Mouse (Mus musculus): ENCODE measurements around the gene Wwc2. TPM values are rescaled to one million over a fixed set of nuclear protein-coding genes. Genes with fewer than 3 reads are reported as not detected.

The Wwc2 gene
- total RNA-seq, 2 experiments from 2014 or later, result 7.2 to 7.5 TPM

DNA sequence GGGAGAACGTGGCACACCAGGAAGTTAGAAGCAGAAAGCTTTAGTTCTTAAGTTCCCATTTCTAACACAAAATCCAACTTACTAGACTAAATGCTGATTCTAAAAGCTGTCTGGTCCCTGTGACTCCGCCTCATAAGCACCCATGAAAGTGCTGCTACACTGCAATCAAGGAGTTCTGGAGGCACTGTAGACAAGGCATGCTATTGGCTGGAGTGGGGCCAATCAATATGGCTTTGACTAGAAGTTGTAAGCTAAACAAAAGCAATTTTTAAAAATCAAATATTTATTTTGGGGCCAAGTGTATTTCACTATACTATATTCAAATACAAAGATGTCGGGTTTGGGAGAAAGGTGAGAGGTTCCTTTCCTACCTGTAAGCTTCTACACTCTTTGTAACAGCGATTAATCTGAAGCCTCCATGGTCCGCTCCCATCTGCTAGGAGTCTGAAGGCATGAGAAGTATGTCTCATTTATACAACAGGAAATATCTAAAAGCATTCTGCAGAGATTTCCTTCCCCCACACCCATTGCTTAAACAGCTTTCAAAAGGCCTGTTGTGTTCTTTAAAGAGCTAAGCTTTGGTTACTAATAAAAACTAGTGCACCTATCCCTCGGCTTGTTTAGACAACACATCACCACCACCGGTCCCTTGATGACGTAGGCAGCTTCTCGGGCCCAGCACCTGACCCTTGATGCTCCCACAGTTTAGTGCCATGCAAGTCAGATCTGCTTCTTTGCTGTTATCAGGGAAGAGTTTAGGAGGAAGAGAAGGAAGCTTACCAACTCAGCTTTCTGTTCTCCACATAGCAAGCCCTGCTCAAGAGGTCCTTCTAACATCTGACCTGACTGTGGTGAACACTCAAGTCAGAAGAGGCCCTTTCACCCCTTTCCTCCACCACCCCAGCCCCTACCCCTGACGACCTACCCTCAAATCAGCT is 50.5 kb downstream of the Wwc2 start:
- no peak for DNase-seq

DNA sequence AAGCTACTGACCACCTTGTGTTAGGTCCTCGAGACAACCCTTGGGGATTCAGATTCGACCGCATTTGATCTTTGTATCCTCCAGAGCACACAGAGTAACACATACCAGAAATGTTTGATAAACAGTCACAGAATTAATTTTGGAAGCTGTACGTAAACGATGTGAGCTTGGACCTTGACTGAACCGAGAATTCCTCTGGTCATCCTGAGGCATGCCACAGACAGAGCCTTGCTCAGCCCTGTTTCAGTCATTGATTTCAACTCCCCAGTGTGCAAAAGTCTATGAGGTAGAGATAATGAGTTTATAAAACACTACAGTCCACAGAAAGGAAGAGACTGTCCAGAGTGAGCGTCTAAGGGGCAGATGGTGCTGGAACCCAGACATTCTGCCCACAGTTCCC is 51.5 kb downstream of the Wwc2 start:
- no peak for DNase-seq

DNA sequence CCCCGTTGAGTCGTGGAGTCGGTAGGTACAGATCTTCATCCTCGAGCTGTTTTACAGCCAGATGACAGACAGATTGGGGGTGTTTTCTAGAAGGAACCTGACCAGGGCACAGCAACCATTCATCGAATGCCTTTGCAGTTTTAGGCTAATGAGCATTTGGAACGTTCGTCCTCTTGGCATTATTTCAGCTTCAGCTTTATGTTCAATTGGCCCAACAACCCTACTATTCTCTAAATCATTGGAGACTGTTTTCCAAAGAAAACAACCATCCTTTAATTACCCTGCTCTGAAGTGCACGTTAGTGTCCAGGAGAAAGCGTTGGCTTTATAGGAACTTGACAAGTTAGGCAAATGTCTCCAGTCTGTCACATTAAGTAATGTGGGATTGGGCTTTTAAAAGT is 54.3 kb downstream of the Wwc2 start:
- DNase-seq, result no peak

DNA sequence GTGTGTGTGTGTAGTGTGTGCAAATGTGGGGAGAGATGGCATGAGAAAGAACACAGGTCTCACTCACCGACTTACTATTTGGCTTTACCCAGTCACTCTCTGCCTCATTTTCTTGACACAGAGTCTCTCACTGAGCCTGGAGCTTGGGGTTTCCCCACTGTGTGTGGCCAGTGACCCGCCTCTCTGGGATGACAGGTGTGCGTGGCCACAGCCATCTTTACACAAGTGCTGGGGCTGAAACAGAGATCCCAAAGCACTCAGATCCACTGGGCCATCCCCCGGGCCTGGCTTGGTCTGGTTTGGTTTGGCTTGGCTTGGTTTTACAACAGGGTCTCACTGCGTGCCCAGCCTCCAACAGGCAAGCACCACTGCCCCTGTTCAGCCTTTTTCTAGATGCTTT is 55.3 kb downstream of the Wwc2 start:
- DNase-seq, result no peak

DNA sequence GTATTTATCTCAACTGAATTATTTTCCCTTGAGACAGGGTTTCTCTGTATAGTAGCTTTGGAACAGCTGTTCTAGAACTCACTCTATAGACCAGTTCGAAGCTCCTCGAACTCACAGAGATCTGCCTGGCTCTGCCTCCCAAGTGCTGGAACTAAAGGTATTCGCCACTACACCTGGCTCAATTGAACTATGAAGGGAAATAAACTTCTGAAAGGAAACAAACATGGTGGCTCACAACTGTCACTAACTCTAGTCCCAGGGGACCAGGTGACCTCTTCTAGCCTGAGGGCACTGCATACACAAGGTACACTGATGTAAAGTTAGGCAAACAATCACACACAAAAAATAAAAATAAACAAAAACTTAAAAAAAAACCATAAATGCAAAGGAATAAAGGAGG is 57.6 kb downstream of the Wwc2 start:
- DNase-seq, result no peak

DNA sequence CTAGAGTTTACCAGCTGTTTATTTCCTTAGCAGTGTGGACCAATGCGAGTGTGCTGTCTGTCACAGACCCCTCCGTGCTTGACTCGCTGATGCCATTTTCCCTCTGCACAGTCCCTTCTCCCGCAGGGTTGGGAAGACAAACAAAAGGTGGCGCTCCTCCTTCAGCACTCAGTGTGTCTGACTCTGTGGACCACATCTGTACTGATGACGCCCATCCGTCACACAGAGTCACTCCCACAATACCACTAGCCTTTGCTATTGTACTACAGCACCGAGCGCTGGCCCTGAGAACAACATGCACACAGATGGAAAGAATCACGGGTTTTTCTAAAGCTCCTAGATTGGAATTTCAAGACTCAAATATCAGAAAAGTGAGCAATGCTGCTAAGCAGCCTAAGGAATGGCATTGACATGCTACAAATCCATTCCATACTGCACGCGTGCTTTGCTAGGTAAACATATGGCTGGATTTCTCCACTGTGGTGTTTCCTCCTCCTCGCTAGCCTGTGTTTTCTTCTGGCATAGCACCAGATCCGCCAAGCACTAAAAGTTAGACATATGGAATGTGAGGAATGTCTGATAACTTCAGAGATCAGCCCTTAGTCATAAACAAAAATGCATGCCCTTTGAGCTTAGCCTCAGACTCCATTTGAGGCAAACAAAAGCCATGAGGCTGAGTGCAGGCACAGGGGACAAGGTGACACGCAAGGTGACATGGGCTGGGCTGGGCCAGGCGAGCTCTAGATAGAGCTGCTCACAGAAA is 58.5 kb downstream of the Wwc2 start:
- no peak for DNase-seq

DNA sequence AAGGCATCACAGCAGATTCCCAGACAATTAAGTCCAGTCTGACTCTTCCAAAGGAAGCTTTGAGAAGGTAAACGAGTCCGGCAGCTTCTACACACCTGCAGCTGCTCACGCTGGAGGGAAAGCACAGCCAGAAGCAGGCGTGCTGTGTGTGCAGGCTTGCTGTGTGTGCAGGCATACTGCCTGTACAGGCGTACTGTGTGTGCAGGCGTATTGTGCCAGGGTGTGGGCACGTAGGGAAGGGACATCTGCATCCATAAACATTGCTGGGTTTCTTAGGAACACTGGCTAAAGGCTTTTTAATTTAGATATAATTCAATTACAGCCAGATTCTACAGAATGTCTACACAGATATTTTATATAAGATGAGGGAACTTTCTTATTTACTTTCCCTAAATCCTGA is 59.4 kb downstream of the Wwc2 start:
- no peak for DNase-seq

DNA sequence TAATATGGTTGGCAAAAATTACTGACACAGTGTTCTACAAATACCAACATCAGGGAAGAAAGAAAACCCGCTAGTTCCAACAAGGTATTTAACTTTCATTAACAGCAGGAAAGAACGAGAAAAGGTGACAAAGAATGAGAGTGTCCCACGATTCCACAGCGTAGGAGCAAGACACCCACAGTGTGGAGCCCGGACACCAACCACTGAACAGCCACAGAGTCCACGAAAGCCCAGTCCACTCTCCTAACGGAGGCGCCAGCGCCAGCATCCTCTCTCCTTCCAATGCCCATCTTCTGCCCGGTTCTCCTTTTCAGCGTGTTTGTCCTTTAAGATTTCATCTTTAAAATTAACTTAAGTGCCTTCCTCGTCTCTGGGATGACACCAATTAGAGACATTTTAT is 61.1 kb downstream of the Wwc2 start:
- DNase-seq, result no peak

DNA sequence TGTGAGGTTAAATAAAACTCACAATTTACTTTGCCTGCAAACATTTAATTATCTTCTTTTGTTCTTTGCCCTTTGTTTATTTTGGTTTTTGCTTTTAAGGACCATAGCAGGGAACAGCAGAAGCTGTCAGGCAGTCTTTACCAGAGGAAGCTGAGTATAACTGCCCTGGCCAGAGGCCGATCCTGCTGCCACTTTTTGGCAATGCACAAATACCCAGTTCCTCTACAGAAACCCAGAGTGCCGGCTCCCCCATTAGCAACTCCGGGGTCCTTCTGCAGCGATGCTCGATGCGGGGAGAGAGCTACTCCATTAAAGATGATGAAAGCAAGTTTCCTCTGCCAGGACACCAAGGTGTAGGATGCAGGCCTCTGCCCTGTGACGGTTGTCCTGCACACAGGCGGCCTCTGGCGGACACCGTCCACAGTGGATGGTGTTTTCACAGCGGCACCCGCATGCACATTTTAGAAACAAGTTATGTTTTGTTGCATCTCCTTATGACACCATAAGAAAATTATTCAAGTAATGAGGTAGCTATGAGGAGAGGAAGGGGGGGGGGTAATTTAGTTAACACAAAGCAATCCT is 62.0 kb downstream of the Wwc2 start:
- no peak for DNase-seq

DNA sequence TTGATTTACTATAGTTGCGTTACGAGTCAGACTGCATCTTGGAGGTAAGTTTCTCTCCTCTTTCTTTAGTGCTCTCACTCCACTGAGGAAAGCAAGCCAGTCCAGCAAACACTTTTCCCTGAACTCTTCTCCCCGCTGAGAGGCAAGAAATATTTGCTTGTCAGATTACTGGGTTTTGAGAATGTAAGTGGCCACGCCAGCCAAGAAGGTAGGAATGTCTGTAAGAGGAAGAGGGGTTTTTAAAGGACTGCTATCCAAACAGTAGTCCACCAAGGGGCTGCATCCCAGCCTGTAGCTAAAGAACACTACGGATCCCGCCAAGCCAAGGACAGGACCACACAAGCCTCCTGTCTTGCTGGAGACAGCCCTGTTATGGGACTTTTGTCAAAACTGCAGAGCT is 65.8 kb downstream of the Wwc2 start:
- DNase-seq, result no peak

DNA sequence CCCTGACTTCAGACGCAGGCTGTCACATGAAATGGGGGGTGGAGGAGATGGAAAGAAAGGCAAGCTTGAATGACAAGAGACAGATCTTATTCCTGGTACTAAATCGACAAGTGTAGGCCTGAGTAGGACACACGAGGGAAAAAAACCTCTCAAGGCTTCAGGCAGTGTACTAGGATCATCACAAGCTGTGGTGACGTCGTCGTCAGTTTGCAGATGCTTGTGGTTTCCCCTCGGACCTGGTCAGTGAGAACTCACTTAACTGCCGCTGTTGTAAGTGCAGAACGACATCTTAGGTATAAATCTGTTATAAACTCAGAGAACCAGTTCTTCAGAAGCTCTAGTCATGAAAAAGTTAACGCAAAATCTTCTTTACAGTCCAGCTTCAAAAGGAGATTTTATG is 67.9 kb downstream of the Wwc2 start:
- no peak for DNase-seq

DNA sequence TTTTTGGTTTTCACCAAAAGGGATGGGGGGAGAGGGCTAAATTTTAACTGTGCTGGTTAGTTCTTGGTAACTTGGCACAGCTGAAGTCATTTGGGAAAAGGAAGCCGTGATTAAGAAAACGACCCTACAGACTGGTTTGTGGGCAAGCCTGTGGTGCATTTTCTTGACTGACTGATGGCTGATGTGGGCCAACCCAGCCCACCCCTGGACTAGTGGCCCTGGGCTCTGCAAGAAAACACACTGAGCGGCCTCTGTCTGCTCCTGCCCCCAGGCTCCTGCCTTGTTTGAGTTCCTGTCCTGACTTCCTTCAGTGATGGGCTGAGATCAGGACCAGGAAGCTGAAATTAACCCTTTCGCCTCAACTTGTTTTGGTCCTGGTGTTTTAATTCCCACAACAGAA is 68.7 kb downstream of the Wwc2 start:
- no peak for DNase-seq

DNA sequence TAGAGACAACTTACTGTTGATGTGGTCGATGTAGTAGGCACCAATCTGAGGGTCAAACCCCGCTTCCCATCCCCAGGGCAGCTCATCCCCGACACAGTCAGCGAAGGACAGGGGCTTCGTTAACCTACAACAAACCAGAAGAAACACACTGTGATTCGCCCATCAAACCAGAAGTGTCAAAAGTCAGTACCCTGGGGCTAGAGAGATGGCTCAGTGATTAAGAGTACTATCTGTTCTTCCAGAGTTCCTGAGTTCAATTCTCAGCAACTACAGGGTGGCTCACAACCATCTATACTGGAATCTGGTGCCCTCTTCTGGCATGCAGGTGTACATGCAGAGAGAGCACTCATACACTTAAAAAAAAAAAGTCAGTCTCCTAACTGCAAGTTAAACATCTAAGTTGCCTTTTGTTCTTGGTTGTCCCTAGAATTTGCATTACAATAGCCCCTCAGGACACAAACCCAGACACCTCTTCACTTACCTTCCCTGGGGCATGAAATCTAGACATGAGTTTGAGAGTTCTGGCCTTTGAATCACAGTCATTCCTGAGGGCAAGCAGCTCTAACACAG is 70.1 kb downstream of the Wwc2 start:
- no peak for DNase-seq

DNA sequence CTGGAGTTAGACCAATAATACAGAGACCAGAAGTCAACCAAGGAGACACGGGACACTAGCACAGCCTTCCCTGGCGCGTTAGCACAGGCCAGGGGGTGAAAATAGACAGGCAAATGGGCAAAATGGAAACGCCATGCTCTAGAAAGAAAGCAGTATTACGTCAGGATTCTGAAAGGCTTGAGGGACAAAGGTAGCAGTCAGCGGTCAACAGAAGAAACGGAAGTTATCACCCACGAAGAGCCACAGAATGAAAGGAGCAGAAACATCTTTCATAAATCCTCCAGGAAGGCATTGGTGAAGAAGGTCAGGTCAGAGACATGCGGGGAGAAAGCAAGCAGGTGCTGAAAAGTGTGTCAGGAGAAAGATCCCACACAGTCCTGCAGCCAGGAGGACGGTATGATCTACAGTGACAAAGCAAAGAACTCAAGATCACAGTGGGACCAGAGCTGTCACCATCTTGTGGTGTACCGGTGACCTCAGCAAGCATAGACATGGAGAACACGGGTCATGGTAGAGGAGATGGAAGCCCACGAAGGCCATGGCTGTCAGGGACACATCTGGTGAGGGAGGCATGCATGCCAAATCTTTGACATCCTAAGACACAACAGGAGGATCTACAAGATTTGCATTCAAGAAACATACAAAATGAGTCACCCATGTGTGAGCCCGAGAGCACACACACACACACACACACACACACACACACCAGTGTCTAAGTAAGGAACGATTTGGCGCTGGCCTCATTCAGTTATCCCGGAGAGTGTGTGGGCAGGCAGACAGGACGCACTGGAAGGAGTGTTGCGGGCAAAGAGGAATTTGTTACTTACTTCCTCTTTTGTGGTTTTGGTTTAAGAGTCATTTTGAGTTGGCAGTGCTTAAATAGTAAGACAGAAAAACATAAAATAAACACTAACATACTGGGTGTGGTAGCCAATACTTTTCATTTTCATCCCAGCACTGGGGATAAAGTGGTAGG is 73.4 kb downstream of the Wwc2 start:
- no peak for DNase-seq

DNA sequence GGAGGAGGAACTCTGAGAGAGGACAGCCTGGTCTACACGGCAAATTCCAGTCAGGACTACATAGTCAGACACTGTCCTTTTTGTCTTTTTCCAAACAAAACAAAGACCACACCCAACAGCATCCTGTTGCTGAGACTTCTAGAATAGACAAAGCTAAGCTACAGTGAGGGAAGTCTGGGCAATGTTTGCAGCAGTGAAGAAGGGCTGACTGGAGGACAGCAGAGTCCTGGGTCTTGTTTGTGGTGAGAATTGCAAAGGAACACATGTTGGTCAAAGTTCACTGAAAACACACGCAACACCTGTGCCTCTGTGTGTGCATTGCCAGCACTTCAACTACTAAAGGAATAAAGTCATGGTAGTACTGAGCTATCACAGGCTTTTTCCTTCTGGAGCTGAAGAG is 75.2 kb downstream of the Wwc2 start:
- no peak for DNase-seq

DNA sequence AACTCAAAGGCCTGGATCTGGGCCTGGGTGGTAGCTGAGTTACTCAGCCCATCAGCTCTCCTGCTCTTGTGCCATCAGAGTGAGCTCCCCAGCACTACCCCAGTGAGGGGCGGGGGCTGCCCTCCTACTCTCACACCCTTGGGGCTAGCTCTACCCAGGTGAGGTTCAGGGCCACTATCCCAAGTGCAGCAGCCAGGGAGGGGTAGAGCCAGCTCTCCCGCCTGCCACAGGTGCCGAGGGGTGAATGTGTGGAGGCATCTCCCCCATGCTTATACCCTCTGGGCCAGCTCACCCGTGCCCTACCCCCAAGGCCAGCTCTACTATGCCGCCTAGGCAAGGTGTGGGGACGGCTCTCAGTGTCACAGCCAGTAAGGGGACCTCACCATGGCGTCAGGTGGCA is 75.8 kb downstream of the Wwc2 start:
- DNase-seq, result no peak

DNA sequence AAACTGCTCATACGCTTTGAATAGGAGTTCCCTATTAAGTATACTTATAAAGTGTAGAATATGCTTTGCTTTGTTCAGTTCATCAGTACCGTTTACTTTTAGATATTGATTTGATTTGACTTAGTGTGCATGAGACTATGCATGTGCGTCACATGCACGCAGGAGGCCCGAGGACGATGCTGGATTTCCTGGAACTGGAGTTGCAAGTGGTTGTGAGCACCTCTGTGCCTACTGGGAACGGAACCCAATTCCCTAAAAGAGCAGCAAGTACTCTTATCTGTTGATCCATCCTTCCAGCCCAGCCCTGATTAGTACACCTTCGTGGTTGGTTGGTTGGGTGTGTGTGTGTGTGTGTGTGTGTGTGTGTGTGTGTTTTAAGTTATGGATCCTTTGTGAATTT is 76.6 kb downstream of the Wwc2 start:
- DNase-seq, result no peak

DNA sequence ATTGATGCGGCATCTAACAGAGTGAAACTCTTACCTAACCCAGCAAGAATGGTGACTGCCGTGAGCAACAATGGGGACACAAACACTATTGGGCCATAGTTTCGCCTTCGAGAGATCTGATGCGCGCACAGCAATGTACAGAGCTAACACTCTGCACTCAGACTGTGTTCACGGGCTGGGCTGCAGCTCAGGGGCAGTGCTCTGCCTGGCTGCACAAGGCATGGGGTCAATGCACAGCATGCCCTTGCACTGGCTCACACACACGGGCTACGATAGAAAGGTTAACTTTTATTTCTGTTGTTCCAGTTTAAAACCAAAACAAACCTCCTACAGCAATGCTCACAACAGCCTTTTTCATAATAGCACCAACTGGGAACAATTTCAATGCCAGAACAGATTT is 77.1 kb downstream of the Wwc2 start:
- DNase-seq, result no peak

DNA sequence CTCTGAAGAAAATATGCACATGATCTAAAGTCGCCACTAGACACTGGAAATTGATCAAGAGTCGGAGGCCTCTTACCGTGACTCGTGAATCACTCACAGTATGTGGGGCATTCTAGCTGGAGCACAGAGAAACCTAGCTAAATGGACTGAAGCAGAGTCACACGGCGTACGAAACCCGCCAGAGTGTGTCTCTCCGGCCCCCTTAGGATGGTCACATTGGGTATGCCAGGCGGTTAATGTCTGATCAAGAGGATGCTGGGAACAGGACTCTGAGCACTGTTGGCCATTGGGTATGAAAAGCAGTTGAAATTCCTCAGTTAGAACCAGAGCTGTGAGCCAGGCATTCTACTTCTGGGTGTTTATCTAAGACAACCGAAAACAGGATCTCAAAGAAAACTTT is 81.0 kb downstream of the Wwc2 start:
- no peak for DNase-seq

DNA sequence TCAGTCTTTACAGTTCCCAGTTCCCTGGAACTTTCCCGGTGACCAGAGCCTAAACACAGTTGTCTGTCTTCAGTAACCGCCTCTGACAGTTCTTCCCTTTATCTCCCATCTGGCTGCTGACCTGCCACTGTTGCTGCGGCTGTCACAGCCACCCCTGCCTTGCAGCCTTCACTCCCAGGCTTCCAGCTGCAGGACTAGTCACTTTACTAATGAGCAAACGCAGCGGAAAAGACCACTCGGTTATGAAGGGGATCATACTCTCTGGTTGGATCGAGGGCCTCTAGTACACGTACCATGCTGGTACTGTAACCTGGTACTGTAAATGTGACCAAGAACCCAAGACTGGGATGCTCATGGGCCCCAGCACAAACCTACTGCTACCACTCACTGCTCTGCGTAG is 83.7 kb downstream of the Wwc2 start:
- no peak for DNase-seq

DNA sequence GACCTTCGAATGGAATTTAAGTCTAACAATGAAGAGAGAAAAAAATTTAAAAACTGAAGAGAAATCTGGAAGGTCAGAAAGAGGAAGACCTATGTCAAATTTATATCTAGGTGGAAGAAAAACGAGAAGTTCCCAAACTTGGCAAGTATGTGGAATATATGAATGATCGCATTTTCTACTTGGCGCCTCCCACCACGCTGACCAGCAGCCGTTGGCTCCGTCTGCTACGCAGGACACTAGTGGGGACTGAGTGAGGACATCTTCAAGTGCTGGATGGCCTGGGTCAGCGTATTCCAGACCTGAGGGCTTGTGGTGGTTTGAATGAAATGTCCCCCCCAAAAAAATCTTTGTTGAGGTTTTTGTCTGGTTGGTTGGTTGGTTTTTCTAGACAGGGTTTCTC is 84.6 kb downstream of the Wwc2 start:
- no peak for DNase-seq

DNA sequence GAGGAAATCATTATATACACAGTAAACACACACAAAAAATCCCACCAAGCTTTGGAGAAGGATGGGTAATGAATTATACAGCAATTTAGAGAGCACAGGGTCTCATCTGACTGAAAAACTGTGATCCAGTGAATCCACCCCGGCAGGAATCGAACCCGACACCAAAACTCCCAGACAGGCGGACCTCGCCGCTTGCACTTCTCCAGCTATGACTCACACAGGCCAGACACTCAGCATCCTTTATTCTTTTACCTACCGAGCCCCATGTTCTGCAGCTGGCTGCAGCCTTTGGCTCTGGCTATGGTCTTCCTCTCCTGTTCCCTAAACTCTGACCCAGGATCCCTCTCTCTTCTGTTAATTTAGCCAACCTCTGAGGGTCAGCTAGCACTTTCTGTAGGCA is 85.5 kb downstream of the Wwc2 start:
- no peak for DNase-seq
